Mouse (Mus musculus): ENCODE results near the gene Rnf145.

Rnf145 gene

GRCm38 (mm10) chr11:44504146-44504545 lies 14.6 kb upstream of the Rnf145 start:
- in situ Hi-C loops (cut with MboI; ENCODE audit: low pct_unique_long_range_greater_than_20kb in 1 of 2, low sequenced_read_pairs in 2 of 2, unreplicated experiment in 1 of 2) = no loop called here

GRCm38 (mm10) chr11:44504761-44505160 lies 14.0 kb upstream of the Rnf145 start:
- in situ Hi-C loops (cut with MboI; ENCODE audit: low pct_unique_long_range_greater_than_20kb in 1 of 2, low sequenced_read_pairs in 2 of 2, unreplicated experiment in 1 of 2) = no loop called here

GRCm38 (mm10) chr11:44508876-44509275 lies 9.9 kb upstream of the Rnf145 start:
- in situ Hi-C loops (cut with MboI; ENCODE audit: low pct_unique_long_range_greater_than_20kb in 1 of 2, low sequenced_read_pairs in 2 of 2, unreplicated experiment in 1 of 2) = no loop called here

- in situ Hi-C loops (cut with MboI; ENCODE audit: low pct_unique_long_range_greater_than_20kb in 1 of 2, low sequenced_read_pairs in 2 of 2, unreplicated experiment in 1 of 2) = no loop called here
Observed at GRCm38 (mm10) chr11:44509906-44510305, 8.9 kb upstream of the Rnf145 start.

- in situ Hi-C loops (cut with MboI; ENCODE audit: low pct_unique_long_range_greater_than_20kb in 1 of 2, low sequenced_read_pairs in 2 of 2, unreplicated experiment in 1 of 2) = no loop called here
Observed at GRCm38 (mm10) chr11:44510371-44510770, 8.4 kb upstream of the Rnf145 start.

GRCm38 (mm10) chr11:44512044-44513025 lies 6.4 kb upstream of the Rnf145 start:
- in situ Hi-C loops (cut with MboI; ENCODE audit: low pct_unique_long_range_greater_than_20kb in 1 of 2, low sequenced_read_pairs in 2 of 2, unreplicated experiment in 1 of 2) = no loop called here

- in situ Hi-C loops (cut with MboI; ENCODE audit: low pct_unique_long_range_greater_than_20kb in 1 of 2, low sequenced_read_pairs in 2 of 2, unreplicated experiment in 1 of 2) = no loop called here
Observed at GRCm38 (mm10) chr11:44513026-44513422, 5.7 kb upstream of the Rnf145 start.

- in situ Hi-C loops (cut with MboI; ENCODE audit: low pct_unique_long_range_greater_than_20kb in 1 of 2, low sequenced_read_pairs in 2 of 2, unreplicated experiment in 1 of 2) = no loop called here
Observed at GRCm38 (mm10) chr11:44514666-44515065, 4.1 kb upstream of the Rnf145 start.

- in situ Hi-C loops (cut with MboI; ENCODE audit: low pct_unique_long_range_greater_than_20kb in 1 of 2, low sequenced_read_pairs in 2 of 2, unreplicated experiment in 1 of 2) = no loop called here
Observed at GRCm38 (mm10) chr11:44516362-44516761, 2.4 kb upstream of the Rnf145 start.

- in situ Hi-C loops (cut with MboI; ENCODE audit: low pct_unique_long_range_greater_than_20kb in 1 of 2, low sequenced_read_pairs in 2 of 2, unreplicated experiment in 1 of 2) = no loop called here
Observed at GRCm38 (mm10) chr11:44517561-44518280, 1.0 kb upstream of the Rnf145 start.

GRCm38 (mm10) chr11:44519096-44519949 lies 559 bp downstream of the Rnf145 start:
- in situ Hi-C loops (cut with MboI; ENCODE audit: low pct_unique_long_range_greater_than_20kb in 1 of 2, low sequenced_read_pairs in 2 of 2, unreplicated experiment in 1 of 2) = no loop called here

GRCm38 (mm10) chr11:44519950-44520761 lies 1.4 kb downstream of the Rnf145 start:
- in situ Hi-C loops (cut with MboI; ENCODE audit: low pct_unique_long_range_greater_than_20kb in 1 of 2, low sequenced_read_pairs in 2 of 2, unreplicated experiment in 1 of 2) = no loop called here

- in situ Hi-C loops (cut with MboI; ENCODE audit: low pct_unique_long_range_greater_than_20kb in 1 of 2, low sequenced_read_pairs in 2 of 2, unreplicated experiment in 1 of 2) = no loop called here
Observed at GRCm38 (mm10) chr11:44522594-44522993, 3.8 kb downstream of the Rnf145 start.

- in situ Hi-C loops (cut with MboI; ENCODE audit: low pct_unique_long_range_greater_than_20kb in 1 of 2, low sequenced_read_pairs in 2 of 2, unreplicated experiment in 1 of 2) = no loop called here
Observed at GRCm38 (mm10) chr11:44525765-44526164, 7.0 kb downstream of the Rnf145 start.

GRCm38 (mm10) chr11:44526654-44527263 lies 8.0 kb downstream of the Rnf145 start:
- in situ Hi-C loops (cut with MboI; ENCODE audit: low pct_unique_long_range_greater_than_20kb in 1 of 2, low sequenced_read_pairs in 2 of 2, unreplicated experiment in 1 of 2) = no loop called here

- in situ Hi-C loops (cut with MboI; ENCODE audit: low pct_unique_long_range_greater_than_20kb in 1 of 2, low sequenced_read_pairs in 2 of 2, unreplicated experiment in 1 of 2) = no loop called here
Observed at GRCm38 (mm10) chr11:44528560-44529199, 9.9 kb downstream of the Rnf145 start.

GRCm38 (mm10) chr11:44529200-44529599 lies 10.4 kb downstream of the Rnf145 start:
- in situ Hi-C loops (cut with MboI; ENCODE audit: low pct_unique_long_range_greater_than_20kb in 1 of 2, low sequenced_read_pairs in 2 of 2, unreplicated experiment in 1 of 2) = no loop called here

Measured in mouse embryonic stem cell (cell line).